Mouse (Mus musculus) limb, embryonic 14.5 days (tissue): ENCODE measurements around the gene E130308A19Rik. TPM values are rescaled to one million over a fixed set of nuclear protein-coding genes. Genes with fewer than 3 reads are reported as not detected.

Experiments
- ATAC-seq: fragments of 200-750 bp; cut with Nextera tagmentation; 2 replicates; pipeline ENCODE4 v1.8.0; 2017; ENCODE audit warnings: low read depth, moderate number of reproducible peaks, moderate TSS enrichment; ENCODE audit not compliant: low FRiP score
- DNase-seq: peaks from one replicate; pipeline ENCODE4 v3.0.0-alpha.2; 2015; ENCODE audit warnings: low spot score
- H3K27ac ChIP-seq: fragments of 300-500 bp; sonication (generic); replicated peaks from 2 replicates; pipeline ENCODE4 v1.5.1; 2014; ENCODE audit warnings: low read depth, mild to moderate bottlenecking, low read length, moderate library complexity, mixed read lengths
- H3K27me3 ChIP-seq: fragments of 300-500 bp; sonication (generic); 2 replicates; pipeline ENCODE4 v1.6.1; 2014; ENCODE audit warnings: low read length, mixed read lengths; ENCODE audit not compliant: control insufficient read depth, insufficient read depth
- H3K36me3 ChIP-seq: fragments of 300-500 bp; sonication (generic); 2 replicates; pipeline ENCODE4 v1.6.1; 2014; ENCODE audit warnings: mild to moderate bottlenecking, low read length, moderate library complexity, mixed read lengths; ENCODE audit not compliant: control insufficient read depth, insufficient read depth
- H3K4me1 ChIP-seq: fragments of 300-500 bp; sonication (generic); 2 replicates; pipeline ENCODE4 v1.6.1; 2014; ENCODE audit warnings: antibody characterized with exemption, low read length, mixed read lengths; ENCODE audit not compliant: control insufficient read depth, insufficient read depth
- H3K4me2 ChIP-seq: fragments of 300-500 bp; sonication (generic); replicated peaks from 2 replicates; pipeline ENCODE4 v1.6.1; 2014; ENCODE audit warnings: low read depth, mild to moderate bottlenecking, low read length, moderate library complexity; ENCODE audit not compliant: severe bottlenecking
- H3K4me3 ChIP-seq: fragments of 300-500 bp; sonication (generic); replicated peaks from 2 replicates; pipeline ENCODE4 v1.5.1; 2014; ENCODE audit warnings: low read length
- H3K9ac ChIP-seq: fragments of 300-500 bp; sonication (generic); 2 replicates; pipeline ENCODE4 v1.6.1; 2014; ENCODE audit warnings: mild to moderate bottlenecking, low read depth, low read length, moderate library complexity; ENCODE audit not compliant: severe bottlenecking
- H3K9me3 ChIP-seq: fragments of 300-500 bp; sonication (generic); 2 replicates; pipeline ENCODE4 v1.6.1; 2016; ENCODE audit warnings: low read length; ENCODE audit not compliant: control insufficient read depth
- POLR2A ChIP-seq: fragments of 200-500 bp; IDR thresholded peaks from 2 replicates; pipeline ENCODE4 v1.8.0; 2012; ENCODE audit warnings: inconsistent platforms, mild to moderate bottlenecking, moderate library complexity, borderline replicate concordance; ENCODE audit not compliant: insufficient read depth, insufficient read length; ENCODE audit errors: extremely low read depth
- WGBS: fragments of 180-500 bp; shearing (Covaris S2); extraction: QIAGEN DNeasy Blood & Tissue Kit; methylation state at CpG from one replicate; pipeline ENCODE4 v1.1.7; 2014; 5-methylcytosine and 5-hydroxymethylcytosine counted together
- polyA plus RNA-seq, 2 experiments: library from polyadenylated mRNA; depleted of rRNA in 1 of 2; stranded (reverse) in 1 of 2; unstranded in 1 of 2; fragments of >200 nt; fragmentation: Nextera tagmentation in 1 of 2; extraction: Ambion mirVana in 1 of 2; gene quantifications; 2 replicates each; pipeline versions ENCODE4 v1.2.1 to v1.2.3; 2012 to 2014

Gene E130308A19Rik
- polyA plus RNA-seq, 2 experiments: 7.6 to 17.6 TPM

GRCm38 (mm10) chr4:59644992-59645391 lies 19.0 kb downstream of the E130308A19Rik start:
- H3K4me3 ChIP-seq: no peak overlapping the region
- H3K27me3 ChIP-seq: no peaks in the 10 kb centered on the region
- H3K9ac ChIP-seq: no peak overlapping the region
- WGBS: 60% methylated on average over 4 of the region's 4 CpGs
- ATAC-seq: no peak
- no peak overlapping the region for H3K4me2 ChIP-seq
- no peak for DNase-seq
- H3K27ac ChIP-seq: no peak overlapping the region
- no peaks in the 10 kb centered on the region for H3K36me3 ChIP-seq
- no peaks in the 10 kb centered on the region for H3K4me1 ChIP-seq
- no peak for TF ChIP-seq POLR2A
- H3K9me3 ChIP-seq: no peaks in the 10 kb centered on the region

DNA sequence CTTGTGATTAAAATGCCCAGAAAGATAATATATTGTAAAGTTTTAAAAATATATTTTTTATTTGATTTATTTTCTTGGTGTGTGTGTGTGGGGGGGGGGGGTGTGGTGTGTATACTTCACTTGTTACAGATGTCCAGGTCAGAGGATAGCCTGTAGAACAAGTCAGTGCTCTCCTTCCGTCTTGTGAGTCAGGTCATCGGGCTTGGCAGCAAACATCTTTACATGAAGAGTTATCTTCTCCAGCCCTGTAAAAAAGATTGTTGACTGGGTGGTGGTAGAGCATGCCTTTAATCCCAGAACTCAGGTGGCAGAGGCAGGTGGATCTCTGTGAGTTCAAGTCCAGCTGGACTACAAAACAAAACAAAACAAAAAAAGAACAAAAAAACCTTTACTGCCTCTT lies 19.6 kb downstream of the E130308A19Rik start:
- Histone ChIP-seq H3K9ac (no peak overlapping the region), H3K9me3 (no peaks in the 10 kb centered on the region), H3K27me3 (no peaks in the 10 kb centered on the region), H3K4me2 (no peak overlapping the region), H3K4me1 (no peaks in the 10 kb centered on the region), H3K36me3 (no peaks in the 10 kb centered on the region), H3K4me3 (no peak overlapping the region), H3K27ac (no peak overlapping the region)
- DNase-seq (no peak), ATAC-seq (no peak)
- 88% methylated on average over 2 of the region's 2 CpGs for WGBS
- TF ChIP-seq POLR2A: no peak

DNA sequence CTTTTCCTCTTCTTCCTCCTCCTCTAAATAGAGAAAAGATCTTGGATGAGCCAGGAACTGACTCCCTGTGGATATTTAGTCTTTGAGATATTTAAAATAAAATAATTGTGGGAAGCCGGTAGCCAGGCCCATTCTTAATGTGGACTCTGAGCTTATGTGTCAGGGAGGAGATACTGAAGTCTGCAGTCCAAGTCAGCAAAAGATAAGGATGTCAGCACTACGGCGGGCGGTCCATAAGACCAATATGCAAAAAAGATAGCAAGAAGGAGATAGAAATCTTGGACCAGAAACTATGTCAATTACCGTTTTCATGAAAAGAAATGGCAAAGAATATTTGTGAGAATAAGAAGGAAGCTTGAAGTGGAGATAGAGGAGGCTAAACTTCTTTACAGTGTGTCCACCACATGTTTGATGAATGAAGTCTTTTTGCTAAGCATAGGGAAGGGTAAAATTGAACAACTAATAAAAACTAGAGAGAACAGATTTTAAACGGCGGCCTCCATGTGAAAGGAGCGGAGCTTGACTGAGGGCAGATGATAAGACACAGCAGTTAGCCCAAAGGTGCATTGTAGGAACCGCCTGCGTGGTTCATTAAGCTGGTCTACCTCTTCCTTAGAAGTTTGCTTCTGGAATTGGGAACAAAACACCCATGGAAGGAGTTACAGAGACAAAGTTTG lies 20.1 kb downstream of the E130308A19Rik start:
- Histone ChIP-seq H3K9ac (no peak overlapping the region), H3K4me2 (no peak overlapping the region), H3K4me3 (no peak overlapping the region), H3K27ac (no peak overlapping the region), H3K27me3 (no peaks in the 10 kb centered on the region), H3K36me3 (no peaks in the 10 kb centered on the region), H3K9me3 (no peaks in the 10 kb centered on the region), H3K4me1 (no peaks in the 10 kb centered on the region)
- ATAC-seq (no peak), DNase-seq (no peak)
- TF ChIP-seq POLR2A: no peak
- 93% methylated on average over 10 of the region's 10 CpGs for WGBS

DNA sequence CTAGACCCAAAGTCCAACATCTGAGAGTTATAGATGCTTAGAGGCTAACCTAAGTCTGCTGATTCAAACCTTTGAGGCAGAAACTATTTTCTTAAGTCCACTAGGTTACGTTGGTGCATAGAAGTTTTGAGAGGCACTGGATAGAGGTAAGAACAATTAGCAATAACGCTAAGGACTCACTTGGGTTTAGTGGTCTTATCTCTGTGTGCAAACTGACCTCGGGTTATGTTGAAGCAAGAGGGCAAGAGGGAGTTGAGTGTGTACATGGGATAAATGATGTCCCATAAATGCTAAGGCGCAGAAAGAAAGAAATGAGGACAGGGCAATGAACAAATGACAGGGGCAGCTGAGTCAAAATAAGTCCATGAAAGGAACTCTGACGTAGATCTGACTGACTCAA lies 23.1 kb downstream of the E130308A19Rik start:
- no peak overlapping the region for H3K27ac ChIP-seq
- no peaks in the 10 kb centered on the region for H3K4me1 ChIP-seq
- no peak overlapping the region for H3K4me2 ChIP-seq
- H3K27me3 ChIP-seq: no peaks in the 10 kb centered on the region
- no peak for TF ChIP-seq POLR2A
- no peak overlapping the region for H3K4me3 ChIP-seq
- H3K9me3 ChIP-seq: no peaks in the 10 kb centered on the region
- ATAC-seq (no peak), DNase-seq (no peak)
- H3K9ac ChIP-seq: no peak overlapping the region
- H3K36me3 ChIP-seq: no peaks in the 10 kb centered on the region
- 89% methylated on average over 5 of the region's 5 CpGs for WGBS

- Histone ChIP-seq H3K4me3 (no peak overlapping the region), H3K27ac (no peak overlapping the region), H3K4me2 (no peak overlapping the region), H3K4me1 (no peaks in the 10 kb centered on the region), H3K9me3 (no peaks in the 10 kb centered on the region), H3K27me3 (no peaks in the 10 kb centered on the region), H3K36me3 (no peaks in the 10 kb centered on the region), H3K9ac (no peak overlapping the region)
- DNase-seq (no peak), ATAC-seq (no peak)
- WGBS: 92% methylated on average over 1 of the region's 1 CpGs
- TF ChIP-seq POLR2A: no peak
These were observed 26.2 kb downstream of the E130308A19Rik start for GRCm38 (mm10) chr4:59652166-59652681.
